28 mouse cellular contexts compared by ENCODE assay signal in the genomic region with DNA sequence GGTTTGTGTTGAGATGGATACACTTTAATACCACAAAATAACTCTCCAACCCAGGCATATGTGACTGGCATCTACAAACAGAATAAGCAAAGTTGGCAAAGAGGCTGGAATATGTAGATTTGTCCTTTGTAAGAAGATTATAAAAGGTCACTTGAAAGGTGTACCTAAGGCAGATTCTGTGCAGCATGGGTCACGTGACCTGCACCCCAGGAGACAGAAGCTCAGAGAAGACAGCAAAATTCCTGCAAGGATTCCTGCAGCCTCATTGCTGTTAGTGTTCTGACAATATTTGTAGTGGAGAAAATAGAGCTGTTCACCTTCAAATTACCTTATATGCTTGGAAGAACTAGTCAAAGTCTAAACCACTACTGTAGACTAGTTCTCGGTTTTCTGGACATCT.
"Had no signal": no experiment of that assay in that cellular context is flagged by ENCODE, and none has a peak within 500 bp of the region (broad histone marks: within the 10 kb centered on the region; RNA-seq: fewer than 3 reads in every experiment).

No protein-coding gene starts in this region.

- H3K9me3 ChIP-seq: limb, embryonic 10.5 days; limb, embryonic 12.5 days; limb, embryonic 13.5 days; limb, embryonic 15.5 days; liver, embryonic 12.5 days; liver, embryonic 13.5 days; liver, embryonic 15.5 days; lung, embryonic 15.5 days; midbrain, embryonic 10.5 days; midbrain, embryonic 12.5 days; midbrain, embryonic 13.5 days; midbrain, embryonic 15.5 days had no signal

- H3K27ac ChIP-seq: limb, embryonic 10.5 days; limb, embryonic 12.5 days; limb, embryonic 13.5 days; limb, embryonic 15.5 days; liver, embryonic 12.5 days; liver, embryonic 13.5 days; liver, embryonic 14.5 days; liver, embryonic 15.5 days; lung, embryonic 15.5 days; macrophage; midbrain, embryonic 10.5 days; midbrain, embryonic 12.5 days; midbrain, embryonic 13.5 days; midbrain, embryonic 15.5 days had no signal

- H3K4me1 ChIP-seq: limb, embryonic 10.5 days; limb, embryonic 12.5 days; limb, embryonic 13.5 days; limb, embryonic 15.5 days; liver, embryonic 12.5 days; liver, embryonic 13.5 days; liver, embryonic 15.5 days; lung, embryonic 15.5 days; megakaryocyte, embryonic 14.5 days; midbrain, embryonic 10.5 days; midbrain, embryonic 12.5 days; midbrain, embryonic 13.5 days; midbrain, embryonic 15.5 days had no signal

- H3K9ac ChIP-seq: limb, embryonic 12.5 days; limb, embryonic 13.5 days; limb, embryonic 15.5 days; liver, embryonic 12.5 days; liver, embryonic 13.5 days; liver, embryonic 14.5 days; liver, embryonic 15.5 days; liver, postnatal 0 days; lung, embryonic 14.5 days; lung, embryonic 15.5 days; midbrain, embryonic 12.5 days; midbrain, embryonic 13.5 days; midbrain, embryonic 15.5 days had no signal

- DNase-seq: left cerebral cortex, postnatal 4 days; liver; liver, embryonic 13.5 days; liver, postnatal 0 days; lung, adult 18-20 months; lung, adult 2 months; lung, embryonic 14.5 days; lung, postnatal 10 days; lung, postnatal 14 days; lung, postnatal 36 days; lung, postnatal 4 days; midbrain, embryonic 14.5 days had no signal

- H3K36me3 ChIP-seq: limb, embryonic 10.5 days; limb, embryonic 12.5 days; limb, embryonic 13.5 days; limb, embryonic 15.5 days; liver, embryonic 12.5 days; liver, embryonic 13.5 days; liver, embryonic 15.5 days; lung, embryonic 15.5 days; midbrain, embryonic 10.5 days; midbrain, embryonic 12.5 days; midbrain, embryonic 13.5 days; midbrain, embryonic 15.5 days had no signal

- H3K27me3 ChIP-seq: limb, embryonic 12.5 days; limb, embryonic 13.5 days; limb, embryonic 15.5 days; liver, embryonic 12.5 days; liver, embryonic 13.5 days; liver, embryonic 15.5 days; lung, embryonic 15.5 days; megakaryocyte, embryonic 14.5 days; midbrain, embryonic 12.5 days; midbrain, embryonic 13.5 days; midbrain, embryonic 15.5 days had no signal

- H3K4me3 ChIP-seq: limb, embryonic 10.5 days; limb, embryonic 12.5 days; limb, embryonic 13.5 days; limb, embryonic 15.5 days; liver, embryonic 12.5 days; liver, embryonic 13.5 days; liver, embryonic 15.5 days; lung, embryonic 15.5 days; megakaryocyte, embryonic 14.5 days; midbrain, embryonic 10.5 days; midbrain, embryonic 12.5 days; midbrain, embryonic 13.5 days; midbrain, embryonic 15.5 days had no signal

- H3K4me2 ChIP-seq: limb, embryonic 12.5 days; limb, embryonic 13.5 days; limb, embryonic 15.5 days; liver, embryonic 11.5 days; liver, embryonic 12.5 days; liver, embryonic 13.5 days; liver, embryonic 15.5 days; lung, embryonic 14.5 days; lung, embryonic 15.5 days; midbrain, embryonic 11.5 days; midbrain, embryonic 12.5 days; midbrain, embryonic 13.5 days; midbrain, embryonic 15.5 days had no signal
